Mouse (Mus musculus) brain, embryonic 14.5 days (tissue): ENCODE measurements around the gene Gm1527. TPM values are rescaled to one million over a fixed set of nuclear protein-coding genes. Genes with fewer than 3 reads are reported as not detected.
"Not testable (repeated sequence)": the region's sequence is repeated elsewhere in the genome, so short reads cannot be mapped to it uniquely, and the experiment has no call there.

ENCODE experiments used
- DNase-seq: peaks from one replicate; pipeline ENCODE4 v3.0.0-alpha.2; 2011; ENCODE audit warnings: low read depth
- CTCF ChIP-seq: fragments of 200-500 bp; IDR thresholded peaks from 2 replicates; pipeline ENCODE4 v1.5.1; 2012; ENCODE audit warnings: inconsistent platforms, mild to moderate bottlenecking, moderate library complexity, borderline replicate concordance; ENCODE audit not compliant: insufficient read depth, insufficient read length; ENCODE audit errors: extremely low read depth
- POLR2A ChIP-seq: fragments of 200-500 bp; IDR thresholded peaks from 2 replicates; pipeline ENCODE4 v1.6.1; 2012; ENCODE audit warnings: mild to moderate bottlenecking, inconsistent platforms, borderline replicate concordance; ENCODE audit not compliant: poor library complexity, insufficient read depth, insufficient read length, severe bottlenecking; ENCODE audit errors: extremely low read depth
- polyA plus RNA-seq: library from polyadenylated mRNA; depleted of rRNA; stranded (reverse); fragments of >200 nt; gene quantifications from 2 replicates; pipeline ENCODE4 v1.2.3, GENCODE M21; 2012; rRNA removed

Gm1527 gene
- not detected in 2 replicates for polyA plus RNA-seq

DNA sequence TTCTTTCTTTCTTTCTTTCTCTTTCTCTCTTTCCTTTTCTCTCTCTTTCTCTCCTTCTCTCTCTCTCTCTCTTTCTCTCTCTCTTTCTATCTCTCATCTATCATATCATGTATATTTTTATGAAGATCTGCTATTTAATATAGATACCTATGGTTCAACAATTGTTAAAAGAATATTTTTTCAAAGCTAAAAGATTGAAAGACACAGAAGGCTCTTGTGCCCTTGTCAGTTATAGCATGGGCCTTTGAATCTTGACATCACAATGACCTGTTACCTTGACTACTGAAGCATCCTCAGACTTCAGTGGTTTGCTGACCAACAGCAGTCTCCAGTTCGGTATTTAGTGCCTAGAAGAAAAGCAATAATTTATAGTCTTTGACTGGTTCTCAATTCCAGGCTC lies at the start of gene Gm1527:
Gm1527 (plus strand) TSS at position 301 of the 400 bp plus-strand sequence.
- no peak for DNase-seq
- TF ChIP-seq POLR2A (no peak), CTCF (no peak)

- no peak for TF ChIP-seq CTCF
- TF ChIP-seq POLR2A: no peak
- DNase-seq: no peak
Observed at GRCm38 (mm10) chr3:28843231-28843630, 49.2 kb upstream of the Gm1527 start.

DNA sequence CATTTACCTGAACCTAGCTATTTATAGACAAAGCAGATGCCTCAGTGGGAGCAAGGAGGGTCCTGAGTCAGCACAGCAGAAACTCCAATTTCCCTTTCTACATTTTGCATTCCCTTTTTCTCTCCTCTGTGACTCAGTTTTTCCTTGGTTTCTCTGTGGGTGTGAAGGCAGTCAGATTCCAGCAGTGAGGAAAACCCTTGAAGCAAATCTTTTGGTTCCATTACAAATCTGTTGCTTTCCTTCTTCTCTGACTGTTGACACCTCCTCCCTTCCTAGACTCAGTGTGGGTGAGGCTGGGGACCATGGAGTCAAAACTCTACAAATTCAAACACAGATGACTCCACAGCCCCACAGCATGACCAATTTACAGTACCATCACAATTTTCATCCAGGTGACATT lies 45.3 kb upstream of the Gm1527 start:
- TF ChIP-seq POLR2A: no peak

GRCm38 (mm10) chr3:28852174-28852573 lies 40.2 kb upstream of the Gm1527 start:
- DNase-seq: not testable (repeated sequence)

More for the DNA sequence above, 45.3 kb upstream of the Gm1527 start:
- no peak for DNase-seq

DNA sequence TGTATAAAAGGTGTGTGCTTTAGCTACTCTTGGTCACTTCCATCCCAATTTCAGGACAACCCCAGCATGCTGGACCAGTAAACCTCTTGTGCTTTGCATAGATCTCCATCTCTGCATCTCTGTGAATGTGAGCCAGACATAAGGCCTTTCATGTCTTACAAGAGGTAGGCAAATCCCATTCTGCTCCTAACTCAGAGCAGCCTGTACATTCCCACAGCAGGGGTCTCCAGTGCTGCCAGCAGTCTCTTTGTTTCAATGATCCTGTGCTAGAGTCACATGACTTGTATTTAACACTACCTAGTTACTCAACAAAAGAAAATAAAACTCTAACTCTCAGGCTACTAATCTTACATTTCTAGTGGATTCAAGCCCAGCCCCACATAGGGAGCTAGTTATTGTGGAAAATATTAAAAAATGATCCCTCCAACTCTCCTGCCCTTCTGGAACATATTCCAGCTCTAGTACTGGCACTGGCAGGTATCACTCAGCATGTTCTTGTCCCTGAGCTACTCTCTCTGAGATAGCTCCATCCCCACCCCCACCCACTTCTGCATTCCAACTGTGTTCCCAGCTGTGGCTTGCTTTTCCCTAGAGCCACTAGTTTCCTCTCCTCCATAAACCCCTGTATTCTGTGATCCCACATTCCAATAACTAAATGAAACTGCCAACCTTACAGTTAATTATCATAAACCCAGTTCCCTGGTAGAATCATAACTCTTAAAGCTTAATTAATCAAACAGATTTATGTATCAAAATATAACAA lies 32.6 kb upstream of the Gm1527 start:
- DNase-seq: peak; percentile 45

GRCm38 (mm10) chr3:28896966-28897365 lies 4.5 kb downstream of the Gm1527 start:
- DNase-seq: not testable (repeated sequence)

GRCm38 (mm10) chr3:28965931-28966330 lies 73.5 kb downstream of the Gm1527 start:
- DNase-seq: no peak
- TF ChIP-seq CTCF (no peak), POLR2A (no peak)

GRCm38 (mm10) chr3:28968851-28969250 lies 76.4 kb downstream of the Gm1527 start:
- DNase-seq: peak; percentile 80
- TF ChIP-seq POLR2A (no peak), CTCF (peak; percentile 82)

Other genes starting within 250 kb of the Gm1527 start
- gene Slc2a2, start 194.7 kb upstream of the Gm1527 start, polyA plus RNA-seq: 0.01 and 0.15 TPM in 2 replicates
- gene Eif5a2, start 111.3 kb upstream of the Gm1527 start, polyA plus RNA-seq: 7.0 and 9.0 TPM in 2 replicates
- gene Rpl22l1, start 87.2 kb upstream of the Gm1527 start, polyA plus RNA-seq: 131 and 141 TPM in 2 replicates
- 6.6 and 7.6 TPM in 2 replicates for gene Egfem1, start 189.4 kb downstream of the Gm1527 start, polyA plus RNA-seq